Mouse (Mus musculus): Measurements from ENCODE around the gene Stxbp5.
A peak's percentile ranks its signal among the peaks of the same experiment; 100 is the strongest.
"Not testable (repeated sequence)": the region's sequence is repeated elsewhere in the genome, so short reads cannot be mapped to it uniquely, and the experiment has no call there.

Gene Stxbp5

DNA sequence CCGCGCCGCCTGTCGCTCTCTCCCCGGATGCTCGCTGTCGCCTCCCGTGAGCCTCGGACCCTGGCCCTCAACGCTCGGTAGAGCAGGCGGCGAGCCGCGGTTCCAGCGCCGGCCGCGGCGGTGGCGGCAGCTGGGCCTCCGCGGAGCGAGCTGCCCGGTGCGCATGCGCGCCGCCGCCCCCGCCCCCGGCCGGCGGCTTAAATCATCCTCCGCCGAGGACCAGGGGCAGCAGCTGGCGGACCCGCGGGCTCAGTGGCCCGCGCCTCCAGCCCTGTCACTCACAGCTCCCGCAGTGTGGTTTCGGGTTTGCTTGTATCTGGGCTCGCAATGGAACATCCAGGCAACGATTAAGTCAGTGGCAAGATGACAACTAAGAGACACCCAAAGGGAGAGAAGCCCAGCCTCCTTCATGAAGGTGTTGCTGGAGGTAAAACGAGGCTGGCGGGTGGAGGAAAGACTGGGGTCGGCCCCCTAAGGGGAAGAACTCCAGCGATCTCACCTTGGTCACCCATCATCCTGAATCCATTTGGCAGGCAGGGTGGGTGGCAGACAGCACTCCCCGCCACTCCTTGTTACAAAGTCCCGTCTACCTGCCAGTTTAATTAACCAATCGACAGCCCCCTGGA is at the start of gene Stxbp5:
Gene Stxbp5 (minus strand): TSS at position 9 of the 626 bp plus-strand sequence.
- DNase-seq (ENCODE audit: low spot score) = peak; percentile 79

- DNase-seq (ENCODE audit: low spot score) = no peak
Observed at GRCm38 (mm10) chr10:9912395-9912794, 11.5 kb upstream of the Stxbp5 start.

- no peak for DNase-seq (ENCODE audit: low spot score)
Observed at GRCm38 (mm10) chr10:9907919-9908502, 7.1 kb upstream of the Stxbp5 start.

DNA sequence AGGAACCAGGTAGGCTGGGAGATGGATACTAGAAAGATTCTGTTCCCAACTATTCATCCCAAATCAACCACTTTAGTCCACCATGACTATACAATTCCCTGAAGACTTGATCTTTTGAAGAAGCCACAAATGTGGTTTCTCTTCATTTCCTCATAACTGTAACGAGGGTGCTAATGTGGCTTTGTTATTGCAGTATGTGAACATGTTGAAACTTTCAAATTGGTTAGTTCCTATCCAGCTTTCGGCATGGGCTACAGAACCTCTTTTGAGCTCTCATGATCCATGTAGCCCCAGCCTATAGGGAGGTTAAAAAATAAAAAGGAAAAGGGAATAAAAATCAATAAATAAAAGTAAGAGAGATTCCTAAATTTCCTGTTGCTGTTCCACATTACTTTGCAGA is 6.6 kb upstream of the Stxbp5 start:
- no peak for DNase-seq (ENCODE audit: low spot score)

DNA sequence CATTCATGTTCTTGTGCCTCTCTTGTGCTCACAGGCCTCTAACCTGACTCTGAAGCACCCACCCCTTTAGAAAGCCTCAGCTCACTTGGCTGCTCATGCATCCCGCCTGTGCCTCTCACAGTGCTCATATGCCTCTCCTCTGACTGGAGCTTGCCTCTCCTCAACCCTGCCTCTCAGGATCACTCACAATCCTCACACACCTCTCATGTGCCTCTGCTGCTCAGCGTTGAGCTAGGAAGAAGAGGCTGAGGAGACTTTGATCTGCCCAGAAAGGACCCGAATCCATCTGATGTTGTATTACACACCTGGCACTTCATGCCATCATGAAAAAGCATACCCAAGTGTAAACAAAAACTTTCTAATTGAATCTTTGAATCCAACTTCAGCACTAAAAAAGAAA is 5.3 kb upstream of the Stxbp5 start:
- DNase-seq (ENCODE audit: low spot score) = no peak

DNA sequence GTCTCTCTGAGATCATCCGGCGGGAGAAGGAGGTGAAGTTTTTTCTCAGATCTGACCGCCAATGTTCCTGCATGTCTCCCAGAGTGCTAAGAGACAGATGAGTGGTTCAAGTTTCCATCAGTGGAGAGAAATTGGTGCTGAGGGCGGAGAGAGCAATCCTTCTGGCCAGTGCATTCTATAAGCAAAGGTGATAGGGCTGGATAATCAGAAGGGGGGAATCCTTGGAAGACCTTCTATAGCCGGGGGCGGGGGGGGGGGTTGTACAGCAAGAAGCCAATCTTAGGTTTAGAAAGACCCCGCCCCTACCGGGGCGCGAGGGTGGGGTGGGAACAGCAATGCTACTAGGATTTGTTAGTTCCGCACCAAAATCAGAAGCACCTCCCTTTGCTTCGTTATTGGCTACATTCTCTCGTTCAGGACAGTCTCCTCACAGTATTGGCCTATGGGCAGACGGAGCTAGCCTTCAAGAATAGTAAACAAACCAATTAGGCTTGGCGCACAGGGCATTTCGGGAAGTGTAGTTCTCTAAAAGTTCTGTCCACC is 889 bp upstream of the Stxbp5 start:
- DNase-seq (ENCODE audit: low spot score) = peak; percentile 78

GRCm38 (mm10) chr10:9900315-9901070 is 386 bp downstream of the Stxbp5 start:
- peak; percentile 42 for DNase-seq (ENCODE audit: low spot score)

GRCm38 (mm10) chr10:9899816-9900215 is 1.1 kb downstream of the Stxbp5 start:
- DNase-seq (ENCODE audit: low spot score) = peak; percentile 10

DNA sequence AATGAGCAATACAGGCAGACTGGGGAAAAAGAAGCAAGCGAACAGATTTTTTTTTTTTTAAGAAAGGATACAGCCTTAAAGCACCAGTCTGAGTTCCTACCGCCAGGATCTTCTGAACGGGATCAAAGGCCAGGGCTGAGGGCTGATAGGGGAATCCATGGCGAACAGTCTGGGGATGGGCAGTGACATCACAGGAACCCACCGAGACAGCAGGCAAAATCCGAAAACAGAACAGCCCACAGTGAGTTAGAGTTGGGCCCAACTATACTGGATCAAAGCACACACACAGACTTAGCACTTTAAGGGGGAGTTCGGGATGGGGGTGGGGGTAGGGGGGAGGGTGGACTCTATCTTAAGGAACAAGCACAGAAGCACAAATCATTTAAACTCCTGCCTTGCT is 1.8 kb downstream of the Stxbp5 start:
- DNase-seq (ENCODE audit: low spot score) = no peak

DNA sequence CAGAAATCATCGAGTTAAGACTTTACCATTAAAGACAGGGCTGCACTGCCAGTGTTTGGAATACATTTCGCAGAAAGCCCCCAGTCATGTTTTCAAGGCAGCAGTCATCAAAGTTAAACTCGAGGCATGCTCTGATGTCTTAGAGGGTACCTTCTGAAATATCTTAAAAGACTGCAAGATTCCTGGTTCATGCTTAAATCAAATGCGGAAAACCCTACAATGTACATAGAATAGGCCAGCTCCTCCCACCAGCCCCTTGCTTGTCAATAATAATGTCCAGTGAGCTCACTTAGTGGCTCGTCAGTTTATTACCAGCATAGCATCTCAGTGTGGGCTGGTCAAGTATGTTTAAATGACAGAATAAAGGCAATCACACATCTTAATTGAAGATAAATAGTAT is 3.0 kb downstream of the Stxbp5 start:
- DNase-seq (ENCODE audit: low spot score) = no peak

DNA sequence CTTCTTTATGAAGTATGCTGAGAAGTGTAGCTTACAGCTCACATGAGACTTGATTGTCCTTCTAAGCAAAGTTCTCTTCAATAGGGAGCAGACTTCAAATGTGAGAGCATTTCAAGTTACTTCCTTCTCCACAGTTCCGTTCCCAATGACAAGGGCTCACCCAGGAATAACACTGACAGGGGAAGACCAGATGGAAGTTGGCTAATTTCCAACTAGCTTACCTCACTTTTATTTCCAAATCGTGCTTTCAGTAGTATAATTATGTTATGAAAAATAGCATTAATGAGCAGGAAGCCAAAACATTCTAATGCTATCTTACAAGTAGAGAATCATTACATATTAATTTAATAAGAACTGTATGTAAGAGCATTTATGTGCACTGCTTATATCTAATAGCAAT is 7.3 kb downstream of the Stxbp5 start:
- no peak for DNase-seq (ENCODE audit: low spot score)

- no peak for DNase-seq (ENCODE audit: low spot score)
Observed at GRCm38 (mm10) chr10:9889651-9890050, 11.2 kb downstream of the Stxbp5 start.

DNA sequence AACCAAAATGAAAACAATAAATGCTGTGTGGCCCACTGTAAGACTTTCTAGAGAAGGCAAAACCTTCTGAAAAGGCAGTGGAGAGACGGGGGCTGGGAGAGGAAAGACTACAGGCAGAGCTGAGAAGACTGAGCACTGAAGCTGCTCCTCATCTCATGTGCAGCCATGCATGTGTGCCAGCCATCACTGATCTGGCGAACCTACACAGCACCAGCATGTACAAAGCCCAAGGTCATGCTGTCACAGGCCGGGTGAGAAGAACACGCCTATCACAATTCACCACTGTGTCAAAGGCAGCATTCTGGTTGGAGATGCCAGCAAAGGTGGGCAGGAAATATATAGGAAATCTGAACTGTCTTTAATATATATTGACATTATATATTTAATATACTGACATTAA is 12.2 kb downstream of the Stxbp5 start:
- DNase-seq (ENCODE audit: low spot score) = no peak

DNA sequence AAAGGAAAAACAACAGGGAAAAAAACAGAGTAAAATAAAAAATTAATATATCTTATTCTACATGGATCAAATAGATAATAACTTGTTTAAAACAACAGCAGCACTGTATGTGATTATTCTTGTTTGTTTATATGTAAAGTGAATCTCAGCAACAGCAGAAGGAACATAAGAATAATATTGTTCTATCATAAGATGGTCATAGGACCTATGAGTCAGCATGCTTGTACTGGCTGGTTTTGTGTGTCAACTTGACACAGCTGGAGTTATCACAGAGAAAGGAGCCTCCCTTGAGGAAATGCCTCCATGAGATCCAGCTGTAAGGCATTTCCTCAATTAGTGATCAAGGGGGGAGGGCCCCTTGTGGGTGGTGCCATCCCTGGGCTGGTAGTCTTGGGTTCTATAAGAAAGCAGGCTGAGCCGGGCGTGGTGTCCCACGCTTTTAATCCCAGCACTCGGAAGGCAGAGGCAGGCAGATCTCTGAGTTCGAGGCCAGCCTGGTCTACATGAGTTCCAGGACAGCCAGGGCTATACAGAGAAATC is 19.0 kb downstream of the Stxbp5 start:
- DNase-seq (ENCODE audit: low spot score) = not testable (repeated sequence)

GRCm38 (mm10) chr10:9880070-9880728 is 20.7 kb downstream of the Stxbp5 start:
- no peak for DNase-seq (ENCODE audit: low spot score)

- no peak for DNase-seq (ENCODE audit: low spot score)
Observed at GRCm38 (mm10) chr10:9878821-9879489, 21.9 kb downstream of the Stxbp5 start.

DNA sequence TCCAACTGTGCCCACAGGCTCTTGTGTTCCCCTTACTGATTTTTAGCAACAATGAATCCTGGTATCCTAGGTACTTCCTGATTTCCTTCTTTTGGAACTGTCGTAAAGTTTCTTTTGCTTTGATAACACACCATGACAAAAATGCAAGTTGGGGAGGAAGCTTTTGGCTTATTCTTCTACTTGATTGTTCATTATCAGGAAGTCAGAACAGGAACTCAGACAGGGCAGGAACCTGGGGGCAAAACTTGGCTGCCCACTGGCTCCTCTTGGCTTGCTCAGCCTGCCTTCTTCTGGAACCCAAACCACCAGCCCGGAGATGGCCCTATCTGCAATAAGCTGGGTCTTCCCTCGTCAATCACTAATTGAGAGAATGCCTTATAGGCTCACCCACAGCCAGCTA is 25.0 kb downstream of the Stxbp5 start:
- no peak for DNase-seq (ENCODE audit: low spot score)

DNA sequence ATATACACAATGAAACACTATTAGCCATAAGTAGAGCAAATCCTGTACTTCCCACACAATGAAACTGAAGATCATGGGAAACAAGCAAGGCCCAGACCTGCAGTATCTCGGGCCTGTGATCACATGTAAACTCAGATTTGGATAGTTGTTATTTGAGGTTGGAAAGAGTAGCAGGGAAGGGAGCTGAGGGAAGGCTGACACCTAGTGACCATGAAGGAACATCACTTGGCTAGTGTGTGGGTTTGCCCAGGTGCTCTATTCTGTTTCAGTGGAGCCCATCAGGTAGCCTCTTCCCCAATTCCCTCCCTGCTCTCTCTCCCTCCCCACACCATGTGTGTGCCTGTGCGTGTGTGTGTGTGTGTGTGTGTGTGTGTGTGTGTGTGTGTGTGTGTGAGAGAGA is 28.7 kb downstream of the Stxbp5 start:
- DNase-seq (ENCODE audit: low spot score) = no peak

DNA sequence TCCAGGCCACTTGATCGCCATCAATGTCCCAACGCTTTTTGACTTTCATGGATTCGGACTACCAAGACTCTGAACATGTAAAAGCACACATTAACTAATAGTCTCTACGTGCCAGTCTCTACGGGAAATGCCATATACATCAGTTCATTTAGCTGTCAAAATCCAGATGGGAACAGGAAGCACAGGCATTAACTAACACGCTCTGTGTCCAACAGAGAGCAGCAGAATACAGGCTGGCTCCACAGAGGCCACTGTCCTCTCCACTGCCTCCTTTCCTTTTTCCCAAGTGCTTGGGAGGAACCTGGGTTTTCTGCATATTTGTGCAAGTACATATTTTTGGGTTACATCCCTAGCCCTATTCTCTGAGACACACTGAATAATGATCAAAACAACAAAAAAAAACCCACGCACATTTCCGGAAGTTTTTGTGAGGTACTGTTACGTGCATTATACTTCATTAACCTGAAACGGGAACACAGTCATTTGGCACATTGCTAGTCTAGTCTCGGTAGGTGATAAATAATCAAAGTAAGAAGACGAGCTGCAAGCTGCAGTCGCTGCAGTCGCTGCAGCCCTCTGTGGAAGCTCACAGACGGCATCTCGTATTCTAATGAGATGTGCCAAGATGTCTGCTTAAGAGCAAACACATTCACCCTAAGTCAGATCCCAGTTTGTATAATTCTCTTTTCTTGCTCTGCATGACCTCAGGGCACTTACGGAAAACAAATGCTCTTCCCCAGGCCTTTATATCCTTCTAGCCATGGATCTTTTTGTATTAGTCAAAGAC is 33.9 kb downstream of the Stxbp5 start:
- DNase-seq (ENCODE audit: low spot score) = no peak

DNA sequence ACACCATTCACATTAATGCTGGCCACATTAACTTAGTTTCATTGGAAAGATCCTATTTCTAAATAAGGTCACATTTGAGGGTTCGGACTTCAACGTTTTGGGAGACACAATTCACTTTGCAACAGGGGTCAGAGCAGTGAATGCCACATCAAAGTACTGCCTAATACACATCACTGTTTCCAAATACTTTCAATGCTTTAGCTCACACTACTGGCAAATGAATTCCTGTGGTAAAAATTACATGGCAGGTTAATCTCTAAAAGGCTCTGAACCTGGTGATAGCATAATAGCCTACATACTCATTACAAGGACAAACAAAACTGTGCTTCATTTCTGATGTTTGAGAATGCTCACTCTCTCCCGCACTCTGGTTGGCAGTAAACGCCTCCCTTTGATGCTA is 40.9 kb downstream of the Stxbp5 start:
- DNase-seq (ENCODE audit: low spot score) = no peak

GRCm38 (mm10) chr10:9859476-9859875 is 41.4 kb downstream of the Stxbp5 start:
- no peak for DNase-seq (ENCODE audit: low spot score)

All from urinary bladder, postnatal 14 days (tissue).